Mouse (Mus musculus): ENCODE measurements at regions not wholly inside any gene's neighbourhood (a gene's known extent, or its start where the extent isn't known, plus 50 kb on each side); places are given as distances from the start of the nearest gene placed in this dataset.
"Not testable (repeated sequence)": the region's sequence is repeated elsewhere in the genome, so short reads cannot be mapped to it uniquely, and the experiment has no call there.

DNA sequence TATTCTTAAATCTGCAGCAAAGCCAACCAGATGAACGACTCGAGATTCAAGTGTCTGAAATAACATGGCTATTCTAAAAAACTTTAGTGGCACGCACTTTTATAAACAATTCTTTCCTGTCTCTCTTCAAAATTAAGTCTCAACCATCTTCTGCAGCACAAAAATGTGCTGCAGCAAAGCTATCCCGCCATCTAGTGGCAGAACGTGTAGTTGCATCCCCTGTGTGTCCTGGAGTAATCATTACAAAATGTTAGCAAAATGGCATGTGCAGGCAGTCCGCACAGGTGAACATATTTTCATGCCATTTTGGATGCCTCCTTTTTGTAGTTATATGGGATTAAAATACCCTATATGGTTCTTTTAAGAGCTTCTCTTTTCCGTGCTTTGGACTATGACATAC lies 293.1 kb upstream of the Slc7a14 start:
- peak; percentile 57 for DNase-seq (ENCODE audit: low spot score)

DNA sequence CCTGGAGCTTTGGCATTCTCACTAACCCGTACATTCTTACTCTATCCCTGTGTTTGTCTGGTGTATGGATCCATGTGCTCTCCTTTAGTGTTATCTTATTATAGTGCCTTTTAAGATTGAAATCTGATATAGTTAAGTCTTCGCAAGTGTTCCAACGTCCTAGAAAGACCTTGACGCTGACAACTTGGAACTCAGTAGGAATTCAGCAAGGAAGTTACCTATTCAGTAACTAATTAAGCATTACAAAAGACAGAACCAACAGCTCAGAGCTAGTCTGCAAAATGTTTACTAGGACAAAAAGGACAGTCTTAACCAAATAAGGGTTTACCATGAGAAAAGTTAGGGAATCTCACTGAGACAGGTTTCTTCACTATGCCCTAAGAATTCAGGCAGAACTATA lies 286.4 kb upstream of the Slc7a14 start:
- DNase-seq (ENCODE audit: low spot score) = not testable (repeated sequence)

DNA sequence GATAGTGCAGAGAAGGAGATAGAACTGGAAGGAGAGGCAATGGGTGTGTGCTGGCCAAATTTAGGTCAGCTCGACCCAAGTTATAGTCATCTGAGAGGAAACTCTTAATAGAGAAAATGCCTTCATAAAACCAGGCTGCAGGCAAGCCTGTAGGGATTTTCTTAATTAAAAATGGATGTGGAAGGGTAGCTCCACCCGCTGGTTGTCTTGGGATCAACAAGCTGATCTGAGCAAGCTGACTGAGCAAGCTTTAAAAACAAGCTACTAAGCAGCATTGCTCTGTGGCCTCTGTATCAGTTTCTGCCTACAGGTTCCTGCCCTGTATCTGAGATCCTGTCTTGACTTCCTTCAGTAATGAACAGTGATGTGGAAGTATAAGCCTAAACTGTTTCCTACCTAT lies 275.8 kb upstream of the Slc7a14 start:
- DNase-seq (ENCODE audit: low spot score) = no peak

DNA sequence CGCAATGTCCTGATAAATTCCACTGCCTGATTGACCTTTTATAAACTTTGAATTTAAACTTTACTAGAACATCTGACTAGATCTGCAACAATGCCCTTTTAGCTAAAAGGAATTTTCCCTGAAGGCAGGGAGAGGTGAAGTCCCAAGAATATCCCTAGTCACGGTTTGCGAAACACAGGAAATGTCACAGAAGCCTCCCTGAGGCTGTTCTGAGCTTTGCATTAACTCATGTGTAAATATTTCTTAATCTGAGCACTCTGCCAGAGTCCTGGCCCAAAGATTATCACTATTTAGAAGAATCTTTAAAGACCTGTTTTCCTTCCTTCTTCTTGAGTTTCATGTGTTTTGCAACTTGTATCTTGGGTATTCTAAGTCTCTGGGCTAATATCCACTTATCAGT lies 263.7 kb upstream of the Slc7a14 start:
- no peak for DNase-seq (ENCODE audit: low spot score)
